Mouse (Mus musculus): ENCODE measurements around the gene Pla2g2e.
A peak's percentile ranks its signal among the peaks of the same experiment; 100 is the strongest.
"Not testable (repeated sequence)": the region's sequence is repeated elsewhere in the genome, so short reads cannot be mapped to it uniquely, and the experiment has no call there.

Gene Pla2g2e

GRCm38 (mm10) chr4:138877731-138878130, at the start of gene Pla2g2e:
Gene Pla2g2e, plus strand, starts transcription at chr4:138877942.
- DNase-seq = no peak

GRCm38 (mm10) chr4:138839806-138840205, 37.9 kb upstream of the Pla2g2e start:
- no peak for DNase-seq

GRCm38 (mm10) chr4:138840726-138841125, 37.0 kb upstream of the Pla2g2e start:
- DNase-seq = no peak

- no peak for DNase-seq
Measured at GRCm38 (mm10) chr4:138841386-138841785, 36.4 kb upstream of the Pla2g2e start.

- peak; percentile 69 for DNase-seq
Measured at GRCm38 (mm10) chr4:138851463-138851862, 26.3 kb upstream of the Pla2g2e start.

GRCm38 (mm10) chr4:138852961-138853360, 24.8 kb upstream of the Pla2g2e start:
- no peak for DNase-seq

GRCm38 (mm10) chr4:138855092-138855632, 22.6 kb upstream of the Pla2g2e start:
- DNase-seq = no peak

- peak; percentile 44 for DNase-seq
Measured at GRCm38 (mm10) chr4:138856491-138856890, 21.3 kb upstream of the Pla2g2e start.

- no peak for DNase-seq
Measured at GRCm38 (mm10) chr4:138857576-138857975, 20.2 kb upstream of the Pla2g2e start.

GRCm38 (mm10) chr4:138858446-138858845, 19.3 kb upstream of the Pla2g2e start:
- DNase-seq = no peak

GRCm38 (mm10) chr4:138859245-138859644, 18.5 kb upstream of the Pla2g2e start:
- peak; percentile 22 for DNase-seq

- DNase-seq = peak; percentile 85
Measured at GRCm38 (mm10) chr4:138859728-138860127, 18.0 kb upstream of the Pla2g2e start.

- DNase-seq = no peak
Measured at GRCm38 (mm10) chr4:138863344-138863998, 14.3 kb upstream of the Pla2g2e start, which contains the start of gene Pla2g5. Gene Pla2g5, minus strand, starts transcription at chr4:138863482.

GRCm38 (mm10) chr4:138865092-138865491, 12.7 kb upstream of the Pla2g2e start:
- no peak for DNase-seq

GRCm38 (mm10) chr4:138865991-138866390, 11.8 kb upstream of the Pla2g2e start:
- DNase-seq = no peak

GRCm38 (mm10) chr4:138866413-138866812, 11.3 kb upstream of the Pla2g2e start:
- peak; percentile 51 for DNase-seq

- no peak for DNase-seq
Measured at GRCm38 (mm10) chr4:138868666-138869065, 9.1 kb upstream of the Pla2g2e start.

GRCm38 (mm10) chr4:138873864-138874263, 3.9 kb upstream of the Pla2g2e start, which contains the start of gene Gm13030:
Gene Gm13030, minus strand, starts transcription at chr4:138873964.
- DNase-seq = no peak

- DNase-seq = not testable (repeated sequence)
Measured at GRCm38 (mm10) chr4:138875275-138875674, 2.5 kb upstream of the Pla2g2e start.

- no peak for DNase-seq
Measured at GRCm38 (mm10) chr4:138875986-138876385, 1.8 kb upstream of the Pla2g2e start.

GRCm38 (mm10) chr4:138878783-138879182, 1.0 kb downstream of the Pla2g2e start:
- no peak for DNase-seq

- DNase-seq = no peak
Measured at GRCm38 (mm10) chr4:138879808-138880207, 2.1 kb downstream of the Pla2g2e start.

GRCm38 (mm10) chr4:138880811-138881584, 3.3 kb downstream of the Pla2g2e start:
- DNase-seq = no peak

GRCm38 (mm10) chr4:138882179-138882578, 4.4 kb downstream of the Pla2g2e start:
- DNase-seq = no peak
